Mouse (Mus musculus): ENCODE results near the gene Prl3c1.
"Not testable (repeated sequence)": the region's sequence is repeated elsewhere in the genome, so short reads cannot be mapped to it uniquely, and the experiment has no call there.

Prl3c1 gene

GRCm38 (mm10) chr13:27196359-27196758 lies at the start of gene Prl3c1:
TSS of gene Prl3c1 (plus strand) at chr13:27196659.
- no peak for DNase-seq (ENCODE audit: low spot score in 2 of 2)

- no peak for DNase-seq (ENCODE audit: low spot score in 2 of 2)
Observed at GRCm38 (mm10) chr13:27148264-27148663, 48.2 kb upstream of the Prl3c1 start.

- not testable (repeated sequence) for DNase-seq (ENCODE audit: low spot score in 2 of 2)
Observed at GRCm38 (mm10) chr13:27156490-27156889, 40.0 kb upstream of the Prl3c1 start, which contains the start of gene Prl3d3. TSS of gene Prl3d3 (plus strand) at chr13:27156790.

- no peak for DNase-seq (ENCODE audit: low spot score in 2 of 2)
Observed at GRCm38 (mm10) chr13:27241547-27241946, 45.1 kb downstream of the Prl3c1 start, which contains the start of gene Prl3b1. TSS of gene Prl3b1 (plus strand) at chr13:27241847.
